Mouse (Mus musculus) skeletal muscle tissue, postnatal 0 days (tissue): ENCODE measurements around the gene Gsta2. TPM values are rescaled to one million over a fixed set of nuclear protein-coding genes. Genes with fewer than 3 reads are reported as not detected.

Experiments
- polyA plus RNA-seq: library from polyadenylated mRNA; unstranded; fragments of >200 nt; fragmentation: Nextera tagmentation; extraction: Ambion mirVana; gene quantifications from 2 replicates; pipeline ENCODE4 v1.2.1, GENCODE M21; 2015

The Gsta2 gene
- 0.17 and 1.3 TPM in 2 replicates for polyA plus RNA-seq

GRCm38 (mm10) chr9:78355611-78356010 lies at the start of gene Gsta2:
Gene Gsta2 (minus strand): TSS chr9:78355788.

GRCm38 (mm10) chr9:78395630-78396351 lies 40.2 kb upstream of the Gsta2 start, which contains the start of gene Ddx43:
Gene Ddx43 (plus strand): TSS chr9:78395777.

GRCm38 (mm10) chr9:78378113-78378785 lies 22.7 kb upstream of the Gsta2 start, which contains the start of gene Ooep:
Gene Ooep (minus strand): TSS chr9:78378725.

GRCm38 (mm10) chr9:78367959-78368358 lies 12.4 kb upstream of the Gsta2 start, which contains the start of gene Dppa5a:
Gene Dppa5a (minus strand): TSS chr9:78368177.

GRCm38 (mm10) chr9:78327289-78327688 lies 28.3 kb downstream of the Gsta2 start, which contains the start of gene Omt2b:
Gene Omt2b (plus strand): TSS chr9:78327589.

GRCm38 (mm10) chr9:78314696-78315095 lies 40.9 kb downstream of the Gsta2 start, which contains the start of gene Omt2a:
Gene Omt2a (minus strand): TSS chr9:78314796.

GRCm38 (mm10) chr9:78289723-78290122 lies 65.9 kb downstream of the Gsta2 start, which contains the start of gene Gm10639:
Gene Gm10639 (plus strand): TSS chr9:78289923.

Other genes with a start within 250 kb of the Gsta2 start
- 46.0 and 49.0 TPM in 2 replicates for gene Fbxo9, start 246.7 kb downstream of the Gsta2 start, polyA plus RNA-seq
- 14.4 and 14.5 TPM in 2 replicates for gene Ick, start 246.6 kb downstream of the Gsta2 start, polyA plus RNA-seq
- gene Gsta4, start 173.0 kb downstream of the Gsta2 start, polyA plus RNA-seq: 4.8 and 5.4 TPM in 2 replicates
- gene Gsta1, start 125.1 kb downstream of the Gsta2 start, polyA plus RNA-seq: 0.72 TPM in 1 of 2 replicates, not detected in the other
- 0.77 TPM in 1 of 2 replicates, not detected in the other for gene Gm3776, start 98.7 kb downstream of the Gsta2 start, polyA plus RNA-seq
- gene Gm10639, start 65.9 kb downstream of the Gsta2 start, polyA plus RNA-seq: not detected in 2 replicates
- not detected in 2 replicates for gene Omt2a, start 41.0 kb downstream of the Gsta2 start, polyA plus RNA-seq
- not detected in 2 replicates for gene Omt2b, start 28.2 kb downstream of the Gsta2 start, polyA plus RNA-seq
- gene Dppa5a, start 12.4 kb upstream of the Gsta2 start, polyA plus RNA-seq: not detected in 2 replicates
- not detected in 2 replicates for gene Ooep, start 22.9 kb upstream of the Gsta2 start, polyA plus RNA-seq
- 0.06 TPM in 1 of 2 replicates, not detected in the other for gene Ddx43, start 40.0 kb upstream of the Gsta2 start, polyA plus RNA-seq
- 1.0 and 1.2 TPM in 2 replicates for gene Cgas, start 87.4 kb upstream of the Gsta2 start, polyA plus RNA-seq
- gene Mto1, start 92.4 kb upstream of the Gsta2 start, polyA plus RNA-seq: 19.1 and 19.8 TPM in 2 replicates
- 0.77 and 0.95 TPM in 2 replicates for gene Gm17324, start 93.0 kb upstream of the Gsta2 start, polyA plus RNA-seq
- gene Eef1a1, start 133.4 kb upstream of the Gsta2 start, polyA plus RNA-seq: 2,529 and 2,620 TPM in 2 replicates
- 8.8 and 9.2 TPM in 2 replicates for gene Slc17a5, start 232.3 kb upstream of the Gsta2 start, polyA plus RNA-seq